Mouse (Mus musculus) hindbrain, embryonic 13.5 days (tissue): ENCODE measurements around the gene Fbxw21. TPM values are rescaled to one million over a fixed set of nuclear protein-coding genes. Genes with fewer than 3 reads are reported as not detected.
"Not testable (repeated sequence)": the region's sequence is repeated elsewhere in the genome, so short reads cannot be mapped to it uniquely, and the experiment has no call there.

Source experiments
- ATAC-seq: fragments of 200-750 bp; cut with Nextera tagmentation; 2 replicates; pipeline ENCODE4 v1.8.0; 2017; ENCODE audit warnings: moderate TSS enrichment; ENCODE audit not compliant: low FRiP score
- H3K27ac ChIP-seq: fragments of 300-500 bp; sonication (generic); 2 replicates; pipeline ENCODE4 v1.5.1; 2015; ENCODE audit warnings: inconsistent platforms, mild to moderate bottlenecking, moderate library complexity
- H3K27me3 ChIP-seq: fragments of 300-500 bp; sonication (generic); 2 replicates; pipeline ENCODE4 v1.6.1; 2015; ENCODE audit warnings: mild to moderate bottlenecking, inconsistent platforms
- H3K36me3 ChIP-seq: fragments of 300-500 bp; sonication (generic); 2 replicates; pipeline ENCODE4 v1.6.1; 2015; ENCODE audit warnings: mild to moderate bottlenecking, inconsistent platforms
- H3K4me1 ChIP-seq: fragments of 300-500 bp; sonication (generic); replicated peaks from 2 replicates; pipeline ENCODE4 v1.6.1; 2015; ENCODE audit warnings: inconsistent platforms
- H3K4me2 ChIP-seq: fragments of 300-500 bp; sonication (generic); 2 replicates; pipeline ENCODE4 v1.6.1; 2015; ENCODE audit warnings: inconsistent platforms, mild to moderate bottlenecking, moderate library complexity
- H3K4me3 ChIP-seq: fragments of 300-500 bp; sonication (generic); 2 replicates; pipeline ENCODE4 v1.5.1; 2015; ENCODE audit warnings: mild to moderate bottlenecking, inconsistent platforms
- H3K9ac ChIP-seq: fragments of 300-500 bp; sonication (generic); 2 replicates; pipeline ENCODE4 v1.6.1; 2015; ENCODE audit warnings: mild to moderate bottlenecking, inconsistent platforms
- H3K9me3 ChIP-seq: fragments of 300-500 bp; sonication (generic); 2 replicates; pipeline ENCODE4 v1.6.1; 2016; ENCODE audit warnings: inconsistent platforms
- WGBS: fragments of 180-500 bp; shearing (Covaris S2); methylation state at CpG from one replicate; pipeline ENCODE4 v1.1.7; 2015; 5-methylcytosine and 5-hydroxymethylcytosine counted together
- polyA plus RNA-seq: library from polyadenylated mRNA; unstranded; fragments of >200 nt; fragmentation: Nextera tagmentation; extraction: Ambion mirVana; gene quantifications from 2 replicates; pipeline ENCODE4 v1.2.1, GENCODE M21; 2015

The Fbxw21 gene
- polyA plus RNA-seq, result not detected in 2 replicates

DNA sequence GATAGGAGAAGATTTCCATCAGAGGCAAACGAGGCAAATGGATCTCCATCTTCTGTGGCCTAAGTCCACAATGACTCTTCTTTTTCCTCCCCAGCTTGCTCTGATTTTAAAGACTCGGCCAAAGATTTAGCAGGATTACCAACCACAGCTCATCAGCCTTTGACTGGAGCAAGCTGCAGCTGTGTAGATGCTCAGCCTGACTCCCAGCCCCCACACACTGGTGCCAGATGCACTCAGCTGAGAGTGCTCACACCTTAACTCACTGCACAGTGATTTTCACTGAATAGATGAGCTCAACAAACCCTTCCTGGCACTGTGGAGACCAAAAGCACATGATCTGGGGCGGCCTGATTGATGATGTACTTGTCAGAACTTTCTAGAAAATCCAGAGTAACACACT lies at the start of gene Fbxw21:
Gene Fbxw21 (minus strand): TSS at position 101 of the 400 bp plus-strand sequence.
- H3K27ac ChIP-seq, result no peak within 1 kb of the TSS
- no peaks in the 10 kb centered on the region for H3K9me3 ChIP-seq
- WGBS, result 81% methylated on average over 3 of the region's 3 CpGs
- no peaks in the 10 kb centered on the region for H3K27me3 ChIP-seq
- no peak within 1 kb of the TSS for H3K4me3 ChIP-seq
- H3K9ac ChIP-seq, result no peak within 1 kb of the TSS
- H3K4me2 ChIP-seq, result no peak within 1 kb of the TSS
- no peaks in the 10 kb centered on the region for H3K36me3 ChIP-seq
- no peak for ATAC-seq
- H3K4me1 ChIP-seq, result no peaks in the 10 kb centered on the region

- H3K36me3 ChIP-seq, H3K9ac ChIP-seq, H3K27me3 ChIP-seq, H3K4me3 ChIP-seq, ATAC-seq, H3K4me1 ChIP-seq, H3K27ac ChIP-seq, H3K9me3 ChIP-seq, H3K4me2 ChIP-seq: not testable (repeated sequence)
- 57% methylated on average over 1 of the region's 1 CpGs for WGBS
Measured at GRCm38 (mm10) chr9:109201347-109201746, 39.5 kb upstream of the Fbxw21 start.

- Histone ChIP-seq H3K9me3 (no peaks in the 10 kb centered on the region), H3K27me3 (no peaks in the 10 kb centered on the region), H3K4me3 (no peak overlapping the region), H3K36me3 (no peaks in the 10 kb centered on the region), H3K4me1 (no peaks in the 10 kb centered on the region), H3K27ac (no peak overlapping the region), H3K9ac (no peak overlapping the region), H3K4me2 (no peak overlapping the region)
- ATAC-seq, result no peak
- WGBS, result 89% methylated on average over 1 of the region's 1 CpGs
Measured at GRCm38 (mm10) chr9:109200349-109200748, 38.5 kb upstream of the Fbxw21 start.

GRCm38 (mm10) chr9:109199353-109199752 lies 37.5 kb upstream of the Fbxw21 start:
- Histone ChIP-seq H3K27me3 (no peaks in the 10 kb centered on the region), H3K9ac (no peak overlapping the region), H3K4me1 (no peaks in the 10 kb centered on the region), H3K4me2 (no peak overlapping the region), H3K4me3 (no peak overlapping the region), H3K36me3 (no peaks in the 10 kb centered on the region), H3K9me3 (no peaks in the 10 kb centered on the region), H3K27ac (no peak overlapping the region)
- ATAC-seq, result no peak
- WGBS, result 76% methylated on average over 1 of the region's 1 CpGs

- ATAC-seq, H3K9ac ChIP-seq, H3K9me3 ChIP-seq, H3K27ac ChIP-seq, H3K27me3 ChIP-seq, H3K4me2 ChIP-seq, H3K4me3 ChIP-seq, H3K4me1 ChIP-seq, H3K36me3 ChIP-seq: not testable (repeated sequence)
- WGBS, result 84% methylated on average over 3 of the region's 3 CpGs
Measured at GRCm38 (mm10) chr9:109195875-109196274, 34.0 kb upstream of the Fbxw21 start, which contains the start of gene Fbxw13. Gene Fbxw13 (minus strand): TSS chr9:109195975.

GRCm38 (mm10) chr9:109177208-109177607 lies 15.4 kb upstream of the Fbxw21 start:
- no peak overlapping the region for H3K4me2 ChIP-seq
- no peak overlapping the region for H3K4me3 ChIP-seq
- ATAC-seq, result no peak
- H3K4me1 ChIP-seq, result no peaks in the 10 kb centered on the region
- H3K9ac ChIP-seq, result no peak overlapping the region
- no peak overlapping the region for H3K27ac ChIP-seq
- H3K36me3 ChIP-seq, result no peaks in the 10 kb centered on the region
- H3K9me3 ChIP-seq, result 0 out of 2 replicates have a peak, but pooled peaks cover 4% of the 10 kb centered on the region
- H3K27me3 ChIP-seq, result no peaks in the 10 kb centered on the region
- WGBS, result 86% methylated on average over 1 of the region's 1 CpGs

DNA sequence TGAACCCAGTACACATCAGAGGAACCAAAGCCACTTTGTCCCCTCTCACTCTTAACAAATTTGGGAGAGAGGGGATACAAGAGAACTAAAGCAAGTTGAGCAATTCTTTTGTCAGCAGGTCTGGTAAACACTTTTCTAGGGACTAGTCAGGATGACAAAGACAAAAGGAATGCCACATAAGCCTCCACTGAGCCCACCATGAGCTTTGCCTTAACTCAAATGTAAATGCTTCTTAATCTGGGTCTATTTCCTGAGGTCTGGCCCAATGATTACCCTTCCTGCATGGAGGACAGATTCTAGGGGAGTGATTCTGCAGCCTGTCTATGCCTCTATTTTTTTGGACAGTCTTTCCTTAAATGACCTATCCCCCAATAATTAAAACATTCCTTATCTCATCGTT lies 14.5 kb upstream of the Fbxw21 start:
- ATAC-seq, result no peak
- H3K36me3 ChIP-seq, result no peaks in the 10 kb centered on the region

DNA sequence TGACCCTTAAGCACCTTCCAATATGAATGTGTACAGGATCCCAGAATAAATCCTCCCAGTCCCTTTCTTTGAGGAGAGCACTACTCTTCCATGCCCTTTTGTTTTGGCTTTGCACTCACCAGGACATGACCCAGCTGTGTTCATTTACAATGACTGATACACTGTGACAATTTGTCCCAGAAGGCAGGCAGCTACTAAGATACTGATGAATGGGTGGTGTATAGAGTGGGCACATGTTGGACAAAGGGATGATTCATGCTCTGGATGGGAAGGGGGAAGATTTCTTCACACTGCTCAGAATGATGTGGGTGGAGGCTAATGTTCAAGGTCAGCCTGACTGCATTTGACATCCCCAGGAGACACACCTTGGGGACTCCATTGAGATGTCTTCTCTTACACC lies 5.5 kb upstream of the Fbxw21 start:
- Histone ChIP-seq H3K27me3 (no peaks in the 10 kb centered on the region), H3K9me3 (peaks cover 4% of the 10 kb centered on the region), H3K36me3 (no peaks in the 10 kb centered on the region), H3K27ac (no peak overlapping the region), H3K9ac (no peak overlapping the region), H3K4me2 (no peak overlapping the region), H3K4me3 (no peak overlapping the region), H3K4me1 (no peaks in the 10 kb centered on the region)
- no peak for ATAC-seq

More for the DNA sequence above, 14.5 kb upstream of the Fbxw21 start:
- Histone ChIP-seq H3K9ac (no peak overlapping the region), H3K4me1 (no peaks in the 10 kb centered on the region), H3K27ac (no peak overlapping the region), H3K4me3 (no peak overlapping the region), H3K27me3 (no peaks in the 10 kb centered on the region), H3K9me3 (0 out of 2 replicates have a peak, but pooled peaks cover 4% of the 10 kb centered on the region), H3K4me2 (no peak overlapping the region)
- 93% methylated on average over 1 of the region's 1 CpGs for WGBS

DNA sequence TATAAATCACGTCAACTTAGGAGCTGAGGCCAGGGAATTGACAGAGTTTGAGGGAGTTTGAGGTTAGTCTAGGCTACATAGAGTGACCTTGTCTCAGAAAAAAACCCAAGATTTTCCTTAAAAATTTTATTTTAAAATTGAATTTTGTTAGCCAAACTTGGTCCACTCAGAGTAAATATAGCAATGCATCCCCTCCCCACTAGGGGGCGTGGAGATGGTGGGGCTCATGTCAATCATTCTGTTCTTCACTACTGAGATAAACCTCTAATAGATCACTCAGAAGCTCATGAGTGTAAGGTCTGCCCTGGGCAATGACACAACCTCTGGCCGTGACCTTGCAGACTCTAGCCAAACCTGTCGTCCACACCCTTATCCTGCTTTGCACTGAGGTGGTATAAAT lies 21.4 kb downstream of the Fbxw21 start:
- not testable (repeated sequence) for H3K4me2 ChIP-seq, H3K4me3 ChIP-seq, H3K36me3 ChIP-seq, H3K27ac ChIP-seq, ATAC-seq, H3K27me3 ChIP-seq, H3K9me3 ChIP-seq, H3K4me1 ChIP-seq, H3K9ac ChIP-seq
- WGBS, result 69% methylated on average over 4 of the region's 4 CpGs

DNA sequence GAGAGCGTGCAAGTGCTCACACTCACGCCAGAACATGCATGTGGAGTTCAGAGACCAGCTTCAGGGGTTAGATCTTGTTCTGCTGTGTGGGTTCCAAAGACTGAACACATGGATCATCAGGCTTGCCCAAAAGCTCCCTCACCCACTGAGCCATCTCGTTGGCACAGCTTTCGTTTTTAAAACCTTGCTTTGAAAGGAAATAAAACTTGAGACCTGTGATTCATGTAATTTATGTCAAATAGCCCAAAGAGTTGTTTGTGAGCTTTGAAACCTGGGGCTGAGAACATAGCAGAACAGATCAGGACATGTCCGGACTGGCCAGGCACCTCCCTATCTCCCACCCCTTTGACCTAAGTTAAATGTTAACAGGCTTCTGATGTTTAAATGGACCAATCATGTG lies 31.8 kb downstream of the Fbxw21 start:
- Histone ChIP-seq H3K36me3 (no peaks in the 10 kb centered on the region), H3K9ac (no peak overlapping the region), H3K4me2 (no peak overlapping the region), H3K4me3 (no peak overlapping the region), H3K9me3 (no peaks in the 10 kb centered on the region), H3K4me1 (no peaks in the 10 kb centered on the region), H3K27me3 (no peaks in the 10 kb centered on the region), H3K27ac (no peak overlapping the region)
- 94% methylated on average over 5 of the region's 5 CpGs for WGBS
- no peak for ATAC-seq

DNA sequence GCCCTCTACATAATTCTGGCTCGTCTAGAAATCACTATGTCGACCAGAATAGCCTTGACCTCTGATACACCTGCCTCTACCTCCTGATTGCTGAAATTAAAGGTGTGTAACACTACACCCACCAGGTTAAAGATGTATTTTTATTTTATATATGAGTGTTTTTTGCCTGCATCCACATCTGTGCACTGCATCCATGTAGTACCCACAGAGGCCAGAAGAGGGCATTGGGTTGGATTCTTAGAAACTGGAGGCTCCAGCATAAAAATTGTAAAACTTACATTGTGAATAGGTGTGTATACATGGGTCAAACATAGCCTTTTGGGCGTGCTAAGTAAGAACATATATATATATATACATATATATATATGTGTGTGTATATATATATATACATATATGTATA lies 33.6 kb downstream of the Fbxw21 start:
- no peak for ATAC-seq

DNA sequence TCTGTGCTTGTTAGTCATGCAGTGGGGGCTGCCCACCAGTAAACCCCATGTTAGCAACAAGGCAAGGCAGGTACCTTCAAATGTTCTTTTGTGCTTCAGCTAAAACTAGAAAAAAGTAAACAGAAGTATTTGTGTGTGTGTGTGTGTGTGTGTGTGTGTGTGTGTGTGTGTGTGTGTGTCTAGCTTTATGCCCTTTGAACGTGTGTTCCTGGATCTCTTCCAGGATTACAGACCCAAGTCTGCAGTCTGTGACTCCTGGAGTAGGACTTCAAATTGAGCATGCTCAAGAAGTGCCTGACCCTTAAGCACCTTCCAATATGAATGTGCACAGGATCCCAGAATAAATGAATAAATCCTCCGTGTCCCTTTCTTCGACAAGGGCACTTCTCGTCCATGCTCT lies 34.8 kb downstream of the Fbxw21 start:
- Histone ChIP-seq H3K27ac (no peak overlapping the region), H3K36me3 (no peaks in the 10 kb centered on the region), H3K27me3 (no peaks in the 10 kb centered on the region), H3K9me3 (no peaks in the 10 kb centered on the region), H3K4me2 (no peak overlapping the region), H3K4me3 (no peak overlapping the region), H3K9ac (no peak overlapping the region), H3K4me1 (0 out of 2 replicates have a peak, but pooled peaks cover 4% of the 10 kb centered on the region)
- WGBS, result 81% methylated on average over 4 of the region's 4 CpGs
- no peak for ATAC-seq

More for the DNA sequence above, 33.6 kb downstream of the Fbxw21 start:
- H3K4me1 ChIP-seq, result 0 out of 2 replicates have a peak, but pooled peaks cover 2% of the 10 kb centered on the region
- H3K9ac ChIP-seq, result no peak overlapping the region
- H3K4me2 ChIP-seq, result no peak overlapping the region
- no peaks in the 10 kb centered on the region for H3K27me3 ChIP-seq
- H3K9me3 ChIP-seq, result no peaks in the 10 kb centered on the region
- 66% methylated on average over 3 of the region's 3 CpGs for WGBS
- no peaks in the 10 kb centered on the region for H3K36me3 ChIP-seq
- H3K27ac ChIP-seq, result no peak overlapping the region
- no peak overlapping the region for H3K4me3 ChIP-seq

DNA sequence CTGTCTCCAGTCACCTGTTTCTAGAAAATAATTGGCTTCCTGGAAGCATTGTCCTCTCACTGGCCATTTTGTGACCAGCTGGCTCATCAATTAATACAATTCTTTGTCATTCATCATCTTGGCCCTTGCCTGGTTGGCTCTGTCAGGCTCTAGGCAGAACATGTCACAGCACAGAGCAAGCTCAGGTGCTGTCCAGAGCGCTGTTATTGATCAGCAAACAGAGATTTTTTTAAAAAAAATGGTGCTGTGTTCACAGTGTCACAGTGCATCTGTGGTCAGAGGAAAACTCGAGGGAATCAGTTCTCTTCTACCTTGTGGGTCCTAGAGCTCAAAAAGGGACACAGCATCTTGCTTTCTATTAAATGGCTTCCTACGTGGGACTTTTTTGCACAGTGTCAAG lies 36.4 kb downstream of the Fbxw21 start:
- no peak overlapping the region for H3K4me2 ChIP-seq
- WGBS, result 74% methylated on average over 3 of the region's 3 CpGs
- no peaks in the 10 kb centered on the region for H3K9me3 ChIP-seq
- H3K27me3 ChIP-seq, result no peaks in the 10 kb centered on the region
- H3K9ac ChIP-seq, result no peak overlapping the region
- 0 out of 2 replicates have a peak, but pooled peaks cover 4% of the 10 kb centered on the region for H3K4me1 ChIP-seq
- no peak for ATAC-seq
- no peak overlapping the region for H3K4me3 ChIP-seq
- peaks cover 4% of the 10 kb centered on the region; the same call in 1 of the 2 replicates for H3K36me3 ChIP-seq
- H3K27ac ChIP-seq, result no peak overlapping the region
